Mouse (Mus musculus): ENCODE results near the gene Rasgef1b.

Rasgef1b gene

DNA sequence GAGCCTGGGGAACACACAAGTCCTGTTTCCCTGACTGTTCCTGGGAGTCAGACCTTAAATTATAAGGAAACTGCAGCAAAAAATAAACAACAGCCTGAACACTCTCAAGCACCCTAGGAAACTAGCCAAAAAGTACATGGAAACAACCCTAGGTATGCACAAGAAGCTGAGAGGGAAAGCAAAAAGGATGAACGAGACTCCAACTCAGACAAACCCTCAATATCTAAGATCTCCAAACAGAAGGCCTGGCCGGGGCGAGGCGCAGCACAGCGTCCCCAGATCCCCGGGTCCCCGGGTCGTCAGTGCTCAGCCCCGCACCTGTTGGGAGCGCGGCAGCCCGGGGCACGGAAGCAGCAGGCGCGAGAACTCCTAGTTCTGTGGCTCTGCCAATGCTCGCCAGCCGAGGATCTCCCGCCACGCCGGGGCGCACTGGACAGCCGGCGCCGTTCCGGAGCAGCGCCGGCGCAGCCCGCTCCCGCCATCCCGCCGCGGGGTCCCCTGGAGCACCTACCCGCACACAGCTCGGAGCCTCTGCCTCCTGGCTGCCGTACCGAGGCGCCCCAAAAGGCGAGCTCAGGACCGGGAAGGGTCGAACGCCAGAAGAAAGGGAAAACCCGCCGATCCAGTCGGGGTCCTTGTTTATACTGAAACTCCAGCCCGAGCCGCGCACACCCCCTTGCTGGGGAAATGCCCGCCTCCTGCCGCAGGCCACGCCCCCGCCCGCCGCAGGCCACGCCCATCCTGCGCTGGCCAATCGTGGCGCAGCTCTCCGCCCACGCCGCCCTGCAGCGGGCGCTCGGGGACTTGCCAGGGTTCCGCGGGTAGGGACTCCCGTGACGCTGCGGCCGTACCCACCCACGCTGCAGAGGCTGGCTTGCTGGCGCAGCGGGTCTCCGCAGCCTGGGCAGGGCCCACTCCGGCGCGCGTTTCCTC is 476.4 kb downstream of the Rasgef1b start:
- peak; percentile 58 for DNase-seq (ENCODE audit: low read depth)

DNA sequence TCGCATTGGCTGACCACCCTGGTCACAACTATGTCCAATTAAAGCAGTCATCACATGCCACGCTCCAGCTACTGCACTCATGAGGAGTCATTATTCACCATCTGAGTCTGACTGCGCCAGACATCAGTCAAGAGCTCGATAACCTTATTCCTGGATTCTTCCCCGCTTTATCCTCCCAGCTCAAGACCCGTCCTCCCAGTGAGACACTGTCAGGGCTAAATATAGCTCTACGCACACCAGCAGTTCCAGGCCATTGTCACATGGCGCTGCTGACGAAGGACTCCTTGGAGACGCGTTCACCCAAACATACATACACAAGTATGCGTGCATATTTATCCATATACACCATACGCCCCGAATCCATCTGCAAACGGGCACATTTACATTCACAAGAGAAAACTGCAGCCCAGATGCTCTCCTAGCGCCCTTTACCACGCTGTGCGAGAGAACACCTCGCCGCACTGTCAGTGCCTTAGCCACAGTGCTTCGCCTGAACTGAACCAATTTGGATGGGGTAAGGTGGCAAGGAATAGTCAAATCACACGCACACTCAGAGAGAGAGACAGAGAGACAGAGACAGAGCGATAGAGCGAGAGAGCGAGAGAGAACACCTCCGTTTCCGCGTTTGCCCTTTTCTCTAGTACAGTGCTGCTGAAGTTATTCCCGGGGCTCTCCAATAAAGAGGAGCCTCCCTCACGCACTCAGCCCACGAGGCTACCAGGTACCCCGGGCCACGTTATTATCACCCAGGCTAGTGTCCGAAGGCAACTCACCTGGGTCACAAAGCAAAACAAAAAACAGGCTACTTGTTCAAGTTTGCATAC is 477.3 kb downstream of the Rasgef1b start:
- no peak for DNase-seq (ENCODE audit: low read depth)

- DNase-seq (ENCODE audit: low read depth) = no peak
These were observed 478.0 kb downstream of the Rasgef1b start for GRCm38 (mm10) chr5:99250820-99251219.

DNA sequence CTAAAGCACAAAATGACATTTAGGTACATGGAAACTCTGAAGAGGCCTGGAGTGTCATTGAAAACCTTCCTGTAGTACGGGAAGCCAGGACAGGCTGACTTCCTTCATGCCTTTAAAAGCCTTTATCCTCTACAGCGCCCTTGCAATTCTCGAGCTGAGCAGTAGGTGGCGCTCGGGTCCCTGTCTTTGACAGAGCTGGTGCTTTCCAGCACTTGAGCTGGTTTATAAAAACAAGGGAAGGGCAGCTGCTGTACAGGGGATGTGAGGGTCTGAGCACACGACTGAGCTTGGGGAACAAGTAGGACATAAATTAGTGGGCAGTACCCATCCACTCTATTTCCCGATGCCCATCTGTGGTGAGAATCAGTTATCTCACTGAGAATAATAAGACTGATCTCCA is 480.4 kb downstream of the Rasgef1b start:
- peak; percentile 73 for DNase-seq (ENCODE audit: low read depth)

- no peak for DNase-seq (ENCODE audit: low read depth)
These were observed 480.9 kb downstream of the Rasgef1b start for GRCm38 (mm10) chr5:99247915-99248314.

DNA sequence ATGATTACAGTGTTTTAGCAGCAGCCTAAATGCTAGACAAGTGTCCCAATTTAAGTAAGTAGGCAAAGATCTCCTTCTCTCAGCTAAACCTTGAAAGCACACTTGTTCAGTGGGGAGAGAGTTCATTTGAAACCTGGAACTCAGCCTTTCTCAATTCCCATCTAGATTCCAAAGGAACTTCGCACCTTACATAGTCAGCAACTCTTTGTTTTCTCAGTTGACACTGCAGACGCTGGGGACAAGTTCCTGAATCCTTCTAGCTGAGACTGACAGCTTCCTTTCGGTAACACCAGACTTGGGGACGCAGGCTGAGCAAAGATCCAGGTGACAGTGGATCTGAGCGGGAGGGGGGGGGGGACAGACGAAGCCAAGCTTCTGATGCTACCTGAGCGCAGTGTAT is 481.4 kb downstream of the Rasgef1b start:
- no peak for DNase-seq (ENCODE audit: low read depth)

DNA sequence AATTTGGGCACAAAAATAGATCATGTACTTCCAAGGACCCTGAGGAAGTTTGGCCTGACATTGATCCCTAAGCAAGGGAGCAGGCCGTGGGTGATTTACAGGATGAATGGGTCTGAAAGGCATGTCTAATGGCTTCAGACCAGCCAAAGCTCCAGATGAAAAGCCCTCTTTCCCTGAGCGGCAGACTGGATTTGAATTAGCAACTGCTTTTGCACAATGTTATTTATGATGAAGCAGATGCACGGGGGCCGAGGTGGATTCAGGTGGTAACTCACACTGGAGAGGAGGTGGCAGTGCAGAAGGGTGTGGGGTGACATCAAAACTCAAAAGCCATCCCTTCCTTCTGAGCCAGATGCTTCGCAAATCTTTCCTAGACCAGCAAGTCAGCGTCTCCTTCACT is 481.9 kb downstream of the Rasgef1b start:
- DNase-seq (ENCODE audit: low read depth) = no peak

DNA sequence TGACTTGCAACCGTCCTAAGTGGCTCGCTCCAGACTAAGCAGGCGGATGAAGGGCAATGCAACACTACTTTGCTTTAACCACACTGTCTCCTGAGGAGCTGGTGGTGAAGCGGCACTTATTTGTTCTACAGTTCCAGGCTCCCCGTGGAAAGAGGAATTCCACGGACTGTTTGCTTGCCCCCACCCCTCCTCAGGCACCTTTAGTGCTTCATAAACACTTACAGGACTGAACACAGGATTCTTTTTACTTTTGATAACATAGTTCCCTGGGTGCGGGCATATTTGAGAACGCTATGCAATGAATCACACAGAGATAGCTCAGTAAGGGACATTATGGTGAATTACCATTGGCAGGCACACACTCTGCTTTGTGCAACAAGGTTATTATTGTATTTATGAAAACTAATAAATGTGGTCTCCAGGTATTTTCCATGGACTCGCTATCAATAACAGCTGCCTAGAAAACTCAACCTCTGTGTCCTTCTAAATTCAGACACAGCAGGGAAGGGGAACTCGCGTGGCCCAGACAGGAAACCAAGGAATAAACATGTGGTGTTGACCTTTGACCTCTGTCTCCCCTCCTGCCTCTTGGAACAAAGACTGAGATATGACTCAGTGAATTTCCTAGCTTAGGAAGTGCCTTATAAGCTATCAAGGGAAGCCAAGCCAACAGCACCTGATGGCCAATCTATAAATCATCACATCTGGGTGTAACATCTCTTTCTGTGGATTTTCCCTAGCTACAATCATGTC is 486.7 kb downstream of the Rasgef1b start:
- DNase-seq (ENCODE audit: low read depth) = peak; percentile 49

- DNase-seq (ENCODE audit: low read depth) = no peak
These were observed 488.4 kb downstream of the Rasgef1b start for GRCm38 (mm10) chr5:99240501-99240900.

DNA sequence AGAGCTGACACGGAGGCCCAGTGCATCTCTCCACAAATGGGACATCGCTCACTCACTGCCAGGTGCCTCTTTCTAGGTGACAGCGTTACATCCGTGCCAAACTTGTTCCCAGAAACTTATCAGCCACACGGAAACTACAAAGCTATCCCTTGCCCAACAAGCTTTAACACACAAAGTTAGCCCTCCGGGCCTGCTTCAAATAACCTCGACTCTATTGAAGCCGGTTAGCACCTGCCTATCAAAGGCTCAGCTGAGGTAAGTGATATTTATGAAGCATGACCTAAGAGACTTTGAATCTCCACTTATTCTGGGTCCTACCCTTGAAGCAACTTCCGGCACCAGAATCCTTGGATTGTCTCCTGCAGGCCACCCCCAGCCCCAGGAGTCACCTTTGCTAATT is 489.2 kb downstream of the Rasgef1b start:
- DNase-seq (ENCODE audit: low read depth) = no peak

- DNase-seq (ENCODE audit: low read depth) = no peak
These were observed 490.7 kb downstream of the Rasgef1b start for GRCm38 (mm10) chr5:99238150-99238549.

DNA sequence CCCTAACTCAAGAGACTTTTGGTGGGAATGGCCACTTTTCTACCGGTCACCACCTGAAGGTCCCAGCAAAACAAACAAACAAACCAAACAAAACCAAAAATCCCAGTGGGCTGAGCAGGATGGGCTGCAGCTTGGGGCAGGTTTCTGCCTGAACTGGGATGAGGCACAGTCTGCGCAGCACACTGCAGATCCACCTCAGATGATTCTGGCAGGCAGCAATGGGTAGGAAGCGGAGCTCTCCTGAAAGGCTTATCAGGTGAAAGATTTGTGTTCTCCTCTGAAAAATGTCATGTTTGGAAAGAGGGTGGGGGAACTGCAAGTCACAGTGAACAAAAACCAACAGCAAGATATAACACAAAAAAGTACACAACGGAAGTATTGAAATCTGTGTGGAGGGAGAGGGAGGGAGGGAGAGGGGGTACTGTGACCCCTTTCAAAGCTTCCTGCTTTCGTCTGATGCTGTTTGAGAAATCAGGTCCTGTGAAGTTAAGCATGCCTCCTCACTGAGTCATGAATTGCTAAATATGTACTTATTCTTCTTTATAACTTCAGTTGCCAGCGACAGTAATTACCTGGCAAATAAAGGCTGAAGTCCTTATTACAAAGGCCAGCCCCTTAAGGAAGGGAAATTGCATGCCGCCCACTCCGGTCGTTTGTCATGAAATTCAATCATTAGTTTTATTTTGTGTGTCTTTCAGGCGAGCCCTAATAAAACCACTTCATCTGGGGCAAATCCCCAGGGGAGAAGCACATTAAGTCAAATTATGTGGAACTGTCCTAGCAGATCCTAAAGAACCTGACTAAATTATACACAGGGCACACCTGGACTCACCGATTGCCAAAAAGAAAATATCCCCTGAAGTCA is 491.7 kb downstream of the Rasgef1b start:
- DNase-seq (ENCODE audit: low read depth) = no peak

DNA sequence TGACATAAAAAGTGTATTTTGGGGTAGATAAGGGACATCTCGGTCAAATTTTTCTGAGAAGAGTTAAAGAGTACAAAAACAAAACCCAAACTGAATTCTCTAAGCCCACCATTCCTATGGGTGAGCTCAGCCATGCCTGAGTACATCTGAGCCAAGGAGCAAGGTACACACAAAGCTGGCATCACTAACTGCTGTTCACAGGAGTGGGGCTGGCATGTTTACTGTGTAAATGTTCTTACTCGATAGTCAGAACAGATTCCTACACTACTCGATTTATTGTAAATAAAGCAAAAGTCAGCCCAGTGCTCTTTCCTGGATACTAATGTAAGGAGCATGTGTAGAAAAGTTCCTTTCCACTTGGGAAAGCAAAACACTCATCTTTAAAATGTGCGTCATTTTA is 492.4 kb downstream of the Rasgef1b start:
- no peak for DNase-seq (ENCODE audit: low read depth)

DNA sequence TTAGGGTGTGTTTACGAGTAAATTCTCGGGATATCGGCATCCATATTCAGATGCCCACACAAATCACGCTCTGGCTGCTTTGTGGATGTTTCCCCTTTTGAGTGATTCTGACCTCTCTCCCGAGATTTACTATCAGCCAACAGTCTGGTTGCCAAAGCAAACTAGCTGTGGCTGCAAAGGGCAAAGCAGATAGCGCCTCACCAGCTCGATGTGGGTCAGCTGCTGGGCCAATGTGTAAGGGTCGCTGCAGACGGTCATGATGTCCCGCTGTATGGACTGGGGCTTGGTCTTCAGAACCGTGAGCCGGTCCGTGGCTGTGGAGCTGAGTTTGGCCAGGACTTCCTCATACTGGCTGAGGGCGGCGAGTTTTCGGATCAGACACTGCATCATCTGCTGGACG is 494.6 kb downstream of the Rasgef1b start:
- DNase-seq (ENCODE audit: low read depth) = no peak

DNA sequence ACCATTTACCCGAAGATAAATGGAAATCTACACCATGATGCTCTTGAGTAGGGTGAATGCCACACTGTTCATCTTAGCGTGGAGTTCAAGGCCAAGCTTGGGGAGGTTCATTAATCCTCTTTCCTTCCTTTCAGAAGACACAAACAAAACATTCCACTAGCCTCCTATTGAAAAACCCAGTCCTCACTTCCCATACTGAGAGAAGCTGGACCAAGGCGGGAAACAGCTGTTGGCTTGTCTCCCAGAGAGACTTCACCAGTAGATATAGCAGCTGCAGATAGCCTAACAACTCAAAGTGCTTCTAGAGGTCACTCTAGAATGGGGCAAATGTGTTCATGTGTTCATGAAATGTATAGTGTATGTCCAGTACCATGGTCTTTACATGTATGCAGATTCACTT is 495.7 kb downstream of the Rasgef1b start:
- no peak for DNase-seq (ENCODE audit: low read depth)

- DNase-seq (ENCODE audit: low read depth) = no peak
These were observed 496.5 kb downstream of the Rasgef1b start for GRCm38 (mm10) chr5:99232410-99232809.

GRCm38 (mm10) chr5:99230476-99230875 is 498.4 kb downstream of the Rasgef1b start:
- DNase-seq (ENCODE audit: low read depth) = no peak

DNA sequence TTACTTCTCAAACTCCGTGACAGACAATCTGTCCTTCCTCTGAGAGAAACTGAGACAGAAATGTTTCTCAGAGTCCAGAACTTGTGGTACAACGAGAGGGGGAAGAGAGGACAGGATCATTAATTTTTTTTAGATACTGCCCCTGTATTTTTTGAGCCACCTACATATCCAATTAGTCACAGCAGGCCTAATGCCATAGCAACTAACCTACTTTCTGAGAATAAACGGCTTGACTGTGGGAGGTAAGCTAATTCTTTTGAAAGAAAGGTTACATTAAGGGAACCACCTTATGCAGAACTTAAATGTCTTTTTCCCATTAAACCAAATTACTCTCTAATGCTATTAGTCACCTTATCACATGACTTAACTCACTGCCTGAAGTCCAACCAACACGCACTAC is 501.5 kb downstream of the Rasgef1b start:
- DNase-seq (ENCODE audit: low read depth) = no peak

- DNase-seq (ENCODE audit: low read depth) = no peak
These were observed 504.3 kb downstream of the Rasgef1b start for GRCm38 (mm10) chr5:99224571-99225011.

DNA sequence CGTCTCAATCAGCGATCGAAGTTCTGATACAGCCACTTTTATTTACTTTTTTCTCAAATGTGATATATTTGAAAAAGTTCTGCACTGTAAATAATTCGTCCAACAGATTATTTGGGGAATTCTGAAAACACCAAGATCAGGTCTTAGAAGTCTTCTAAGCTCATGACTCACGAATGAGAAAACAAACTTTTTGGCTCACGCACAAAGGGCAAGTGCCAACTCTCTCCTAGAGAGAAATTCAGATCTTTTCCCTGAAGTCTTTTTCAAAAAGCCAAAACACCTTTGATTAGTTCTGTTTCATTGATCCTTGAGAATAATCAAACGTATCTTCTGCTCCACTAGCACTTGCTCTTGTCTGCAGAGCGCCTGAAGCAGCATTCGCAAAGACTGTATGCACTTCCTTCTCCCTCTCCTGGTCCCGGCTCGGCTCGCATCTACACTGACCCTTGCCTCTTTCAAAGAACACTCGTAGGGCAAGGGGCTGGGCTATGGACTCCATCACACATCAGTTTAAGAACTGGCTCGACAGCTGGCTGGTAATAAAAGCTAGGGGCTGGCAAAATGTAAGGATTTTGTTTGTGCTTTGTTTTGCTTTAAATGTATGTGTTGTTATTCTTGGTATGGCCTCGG is 504.9 kb downstream of the Rasgef1b start:
- peak; percentile 68 for DNase-seq (ENCODE audit: low read depth)

DNA sequence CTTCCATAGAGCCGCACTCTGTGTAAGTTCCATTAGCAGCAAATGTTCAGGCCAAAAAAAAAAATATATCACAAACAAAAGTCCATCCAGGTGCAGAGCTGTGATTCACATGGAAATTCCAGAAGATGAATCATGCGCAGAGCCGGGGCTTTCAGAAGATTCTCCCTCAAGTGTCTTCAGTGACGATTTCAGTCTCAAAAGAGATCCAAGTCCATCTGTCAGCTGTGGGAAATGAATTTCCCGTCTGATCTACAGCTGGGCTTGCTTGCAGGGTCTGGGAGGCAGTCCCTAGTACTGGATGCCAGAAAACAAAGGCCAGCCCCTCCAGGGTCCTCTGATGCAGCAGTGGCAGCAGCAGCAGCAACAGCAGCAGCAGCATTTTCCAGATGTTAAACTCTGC is 510.5 kb downstream of the Rasgef1b start:
- DNase-seq (ENCODE audit: low read depth) = no peak

All from fibroblast of lung, adult 2 months (primary cell).